Mouse (Mus musculus) bone marrow, adult 2 months (tissue): ENCODE results near the gene Tmem255b. TPM values are rescaled to one million over a fixed set of nuclear protein-coding genes. Genes with fewer than 3 reads are reported as not detected.

Experiments used
- H3K27ac ChIP-seq: fragments of 200-500 bp; 2 replicates; pipeline ENCODE4 v1.5.1; 2012; ENCODE audit warnings: low read depth, mild to moderate bottlenecking, control low read depth, inconsistent platforms, low read length; ENCODE audit not compliant: control insufficient read depth, poor library complexity, insufficient read depth
- H3K4me1 ChIP-seq: fragments of 200-500 bp; 2 replicates; pipeline ENCODE4 v1.6.1; 2011; ENCODE audit warnings: low read length; ENCODE audit not compliant: control insufficient read depth, insufficient read depth
- H3K4me3 ChIP-seq: fragments of 200-500 bp; replicated peaks from 2 replicates; pipeline ENCODE3; 2011; ENCODE audit warnings: mild to moderate bottlenecking, low read depth, low read length, control low read depth; ENCODE audit not compliant: control insufficient read depth
- CTCF ChIP-seq: fragments of 200-500 bp; IDR thresholded peaks from 2 replicates; pipeline ENCODE4 v1.5.1; 2011; ENCODE audit warnings: low read length, control low read depth; ENCODE audit not compliant: control insufficient read depth, insufficient read depth
- POLR2A ChIP-seq: fragments of 200-500 bp; IDR thresholded peaks from 2 replicates; pipeline ENCODE4 v1.6.1; 2011; ENCODE audit warnings: low read depth, mild to moderate bottlenecking, control low read depth, low read length, borderline replicate concordance; ENCODE audit not compliant: control insufficient read depth
- WGBS: fragments of 180-500 bp; shearing (Covaris S2); methylation state at CpG from one replicate; pipeline ENCODE4 v1.1.7; 2018; 5-methylcytosine and 5-hydroxymethylcytosine counted together
- polyA plus RNA-seq: library from polyadenylated mRNA; stranded (reverse); fragments of >200 nt; gene quantifications from 2 replicates; pipeline ENCODE4 v1.2.4, GENCODE M21; 2011; ENCODE audit warnings: low replicate concordance; ENCODE audit not compliant: missing spikeins, insufficient read depth, insufficient read length

Gene Tmem255b
- not detected in 2 replicates for polyA plus RNA-seq

- Histone ChIP-seq H3K4me3 (no peak within 1 kb of the TSS), H3K4me1 (no peaks in the 10 kb centered on the region), H3K27ac (no peak within 1 kb of the TSS)
- TF ChIP-seq CTCF (no peak), POLR2A (no peak)
- WGBS: 48% methylated on average over 10 of the region's 10 CpGs
Observed at GRCm38 (mm10) chr8:13434889-13435288, at the start of gene Tmem255b. Tmem255b (plus strand) TSS chr8:13435189.

- TF ChIP-seq CTCF: no peak
- TF ChIP-seq POLR2A: no peak
- no peak overlapping the region for H3K27ac ChIP-seq
- WGBS: 76% methylated on average over 13 of the region's 13 CpGs
Observed at GRCm38 (mm10) chr8:13386366-13386765, 48.6 kb upstream of the Tmem255b start.

DNA sequence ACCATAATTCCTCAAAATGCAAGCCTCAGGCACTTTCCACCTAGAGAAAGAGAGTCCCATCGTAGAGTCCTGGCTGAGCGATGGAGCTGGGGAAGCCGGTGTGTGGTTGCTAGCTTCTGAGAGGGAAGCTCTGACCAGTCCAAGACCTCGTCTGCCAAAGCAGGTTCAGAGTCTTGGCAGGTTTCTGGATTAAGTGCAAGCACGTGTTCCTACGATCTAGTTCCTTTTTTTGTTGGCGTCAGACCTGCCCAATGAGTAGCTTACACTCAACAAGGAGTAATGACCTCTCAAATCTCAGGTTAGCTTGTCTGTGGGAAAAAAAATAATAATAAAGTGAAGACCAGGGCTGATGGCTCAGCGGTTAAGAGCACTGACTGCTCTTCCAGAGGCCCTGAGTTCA, 47.3 kb upstream of the Tmem255b start:
- TF ChIP-seq CTCF: no peak
- TF ChIP-seq POLR2A: no peak
- Histone ChIP-seq H3K27ac (no peak overlapping the region), H3K4me1 (peaks cover 2% of the 10 kb centered on the region; the same call in 1 of the 2 replicates), H3K4me3 (no peak overlapping the region)
- 16% methylated on average over 8 of the region's 8 CpGs for WGBS

More at GRCm38 (mm10) chr8:13386366-13386765, 48.6 kb upstream of the Tmem255b start:
- Histone ChIP-seq H3K4me1 (peaks cover 2% of the 10 kb centered on the region; the same call in 1 of the 2 replicates), H3K4me3 (no peak overlapping the region)

DNA sequence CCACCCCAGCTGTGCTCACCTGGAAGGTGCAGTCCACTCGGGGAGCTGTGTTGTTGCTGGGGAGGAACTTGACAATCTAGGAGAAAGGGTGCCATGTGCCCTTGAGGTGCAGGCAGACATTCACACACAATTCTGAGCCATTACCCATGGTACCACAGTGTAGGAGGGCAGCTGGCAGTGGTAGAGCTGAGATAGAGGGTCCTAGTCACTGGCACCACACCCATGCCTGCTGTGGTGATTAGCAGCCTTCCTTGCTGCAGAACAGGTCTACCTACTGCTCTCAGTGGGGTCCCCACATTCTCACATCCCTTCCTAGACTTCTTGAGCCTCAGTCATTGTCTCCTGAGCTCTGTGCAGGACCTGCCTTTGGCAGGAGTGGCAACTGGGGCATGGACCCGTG, 46.2 kb upstream of the Tmem255b start:
- H3K4me1 ChIP-seq: peaks cover 2% of the 10 kb centered on the region; the same call in 1 of the 2 replicates
- no peak for TF ChIP-seq CTCF
- TF ChIP-seq POLR2A: no peak
- 61% methylated on average over 2 of the region's 2 CpGs for WGBS

DNA sequence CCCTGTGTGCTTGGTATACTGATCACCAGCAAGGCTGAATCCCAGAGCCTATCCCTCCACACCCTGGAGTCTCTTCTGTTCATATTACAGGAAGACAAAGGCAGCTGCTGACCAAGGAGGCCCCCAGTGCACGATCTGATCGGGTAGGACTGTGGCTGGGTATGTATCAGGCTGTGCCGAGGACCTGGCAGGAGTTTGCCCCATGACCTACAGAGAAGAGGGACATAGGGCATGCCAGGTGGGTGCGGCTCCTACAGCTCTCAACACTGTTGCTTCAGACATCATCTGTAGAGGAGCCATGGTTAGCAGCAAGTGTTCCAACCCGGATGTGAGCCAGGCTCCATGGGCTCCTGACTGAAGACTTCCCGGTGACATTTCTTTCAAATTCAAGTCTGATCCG, 41.1 kb upstream of the Tmem255b start:
- H3K4me3 ChIP-seq: no peak overlapping the region
- 78% methylated on average over 7 of the region's 7 CpGs for WGBS
- TF ChIP-seq POLR2A (no peak), CTCF (no peak)
- H3K4me1 ChIP-seq: no peaks in the 10 kb centered on the region
- no peak overlapping the region for H3K27ac ChIP-seq

More for the DNA sequence above, 46.2 kb upstream of the Tmem255b start:
- H3K27ac ChIP-seq: no peak overlapping the region
- no peak overlapping the region for H3K4me3 ChIP-seq

- Histone ChIP-seq H3K4me1 (no peaks in the 10 kb centered on the region), H3K4me3 (no peak within 1 kb of the TSS), H3K27ac (no peak within 1 kb of the TSS)
- TF ChIP-seq POLR2A: no peak
- TF ChIP-seq CTCF: no peak
- 78% methylated on average over 5 of the region's 5 CpGs for WGBS
Observed at GRCm38 (mm10) chr8:13396725-13397124, 38.3 kb upstream of the Tmem255b start, which contains the start of gene Atp4b. Atp4b (minus strand) TSS chr8:13396825.

GRCm38 (mm10) chr8:13403517-13403916, 31.5 kb upstream of the Tmem255b start:
- Histone ChIP-seq H3K4me3 (no peak overlapping the region), H3K27ac (no peak overlapping the region), H3K4me1 (no peaks in the 10 kb centered on the region)
- WGBS: 71% methylated on average over 6 of the region's 6 CpGs
- TF ChIP-seq POLR2A: no peak
- no peak for TF ChIP-seq CTCF

DNA sequence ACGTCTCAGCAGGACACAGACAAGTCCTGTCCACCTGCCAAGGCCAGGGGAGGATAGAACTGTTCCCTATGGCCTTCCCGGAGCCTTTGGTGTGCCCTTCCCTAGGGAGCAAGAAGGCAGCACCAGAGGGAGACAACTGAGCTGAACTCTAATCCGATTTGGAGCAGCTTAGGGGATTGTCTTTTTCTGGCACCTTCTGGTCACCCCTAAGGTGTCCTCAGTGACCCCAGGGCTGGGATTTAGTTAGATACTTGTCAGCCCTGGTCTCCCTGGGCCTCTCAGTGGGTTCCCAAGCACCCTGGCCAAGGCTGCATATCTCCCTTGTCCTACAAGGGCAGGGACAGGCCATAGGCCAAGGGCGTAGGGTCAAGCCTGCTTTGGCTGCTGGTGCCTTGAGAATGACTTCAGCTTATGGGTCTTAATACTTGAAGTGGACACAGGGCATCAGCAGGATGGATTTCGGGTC, 30.3 kb upstream of the Tmem255b start, which contains the start of gene Grk1:
Gene Grk1 (plus strand): TSS at position 416 of the 466 bp plus-strand sequence.
- no peaks in the 10 kb centered on the region for H3K4me1 ChIP-seq
- WGBS: 70% methylated on average over 5 of the region's 5 CpGs
- no peak within 1 kb of the TSS for H3K27ac ChIP-seq
- TF ChIP-seq CTCF (no peak), POLR2A (no peak)
- H3K4me3 ChIP-seq: no peak within 1 kb of the TSS

GRCm38 (mm10) chr8:13406011-13406410, 29.0 kb upstream of the Tmem255b start:
- TF ChIP-seq CTCF (no peak), POLR2A (no peak)
- H3K4me3 ChIP-seq: no peak overlapping the region
- no peak overlapping the region for H3K27ac ChIP-seq
- H3K4me1 ChIP-seq: no peaks in the 10 kb centered on the region
- WGBS: 89% methylated on average over 5 of the region's 5 CpGs
